Mouse (Mus musculus) MEL (cell line): ENCODE measurements around the gene Erh. TPM values are rescaled to one million over a fixed set of nuclear protein-coding genes. Genes with fewer than 3 reads are reported as not detected.

Source experiments
- DNase-seq: peaks from one replicate; pipeline ENCODE4 v3.0.0; 2011; ENCODE audit warnings: low read depth, low spot score
- H3K27ac ChIP-seq: 2 replicates; pipeline ENCODE4 v1.5.1; 2012; ENCODE audit warnings: low read depth, mild to moderate bottlenecking, control low read depth, low read length, moderate library complexity; ENCODE audit not compliant: control insufficient read depth
- H3K27me3 ChIP-seq, 2 experiments: fragments of 150-350 bp in 1 of 2; sonication (generic) in 1 of 2; 2 replicates each; pipeline ENCODE4 v1.6.1; 2012; ENCODE audit warnings: low read length in 2 of 2, mild to moderate bottlenecking in 2 of 2, improper control_type of control experiment in 1 of 2, moderate library complexity in 1 of 2; ENCODE audit not compliant: insufficient read depth in 2 of 2, control insufficient read depth in 1 of 2
- H3K36me3 ChIP-seq, 2 experiments: 2 replicates each; pipeline ENCODE4 v1.6.1; 2012 to 2014; ENCODE audit warnings: low read length in 2 of 2, improper control_type of control experiment in 1 of 2, inconsistent platforms in 1 of 2, mild to moderate bottlenecking in 1 of 2; ENCODE audit not compliant: insufficient read depth in 2 of 2, control insufficient read depth in 1 of 2
- H3K4me1 ChIP-seq, 2 experiments: fragments of 150-350 bp in 1 of 2; sonication (generic) in 1 of 2; 2 replicates each; pipeline ENCODE4 v1.6.1; 2012; ENCODE audit warnings: low read length in 2 of 2, improper control_type of control experiment in 1 of 2, mild to moderate bottlenecking in 1 of 2; ENCODE audit not compliant: insufficient read depth in 2 of 2, control insufficient read depth in 1 of 2
- H3K4me3 ChIP-seq, 2 experiments: fragments of 150-350 bp in 1 of 2; sonication (generic) in 1 of 2; 2 replicates each; pipeline ENCODE4 v1.5.1; 2012; ENCODE audit warnings: low read depth in 2 of 2, low read length in 2 of 2, mild to moderate bottlenecking in 2 of 2, moderate library complexity in 2 of 2, control low read depth in 1 of 2, improper control_type of control experiment in 1 of 2; ENCODE audit not compliant: control insufficient read depth in 1 of 2, insufficient read depth in 1 of 2
- H3K79me2 ChIP-seq: 2 replicates; pipeline ENCODE4 v1.6.1; 2012; ENCODE audit warnings: mild to moderate bottlenecking, low read length, moderate library complexity; ENCODE audit not compliant: control insufficient read depth, poor library complexity, insufficient read depth
- H3K9ac ChIP-seq: 2 replicates; pipeline ENCODE4 v1.6.1; 2012; ENCODE audit warnings: low read depth, mild to moderate bottlenecking, control low read depth, low read length, moderate library complexity; ENCODE audit not compliant: control insufficient read depth, poor library complexity, severe bottlenecking
- H3K9me3 ChIP-seq: fragments of 150-350 bp; sonication (generic); replicated peaks from 2 replicates; pipeline ENCODE4 v1.6.1; 2012; ENCODE audit warnings: mild to moderate bottlenecking, low read length, improper control_type of control experiment, moderate library complexity; ENCODE audit not compliant: insufficient read depth
- CHD1 ChIP-seq: IDR thresholded peaks from 2 replicates; pipeline ENCODE4 v1.6.1; 2012; ENCODE audit warnings: low read depth, mild to moderate bottlenecking, inconsistent platforms, low read length, improper control_type of control experiment
- ETS1 ChIP-seq: IDR thresholded peaks from 2 replicates; pipeline ENCODE4 v1.6.1; 2012; ENCODE audit warnings: low read depth, mild to moderate bottlenecking, inconsistent platforms, low read length, improper control_type of control experiment, moderate library complexity
- HCFC1 ChIP-seq: IDR thresholded peaks from 2 replicates; pipeline ENCODE4 v1.6.1; 2012; ENCODE audit warnings: low read depth, mild to moderate bottlenecking, inconsistent platforms, low read length, improper control_type of control experiment, moderate library complexity
- MAZ ChIP-seq: IDR thresholded peaks from 2 replicates; pipeline ENCODE4 v1.6.1; 2012; ENCODE audit warnings: low read depth, mild to moderate bottlenecking, inconsistent platforms, low read length, improper control_type of control experiment
- MXI1 ChIP-seq: IDR thresholded peaks from 2 replicates; pipeline ENCODE4 v1.6.1; 2011; ENCODE audit warnings: mild to moderate bottlenecking, low read depth, low read length, improper control_type of control experiment
- MYC ChIP-seq: IDR thresholded peaks from 2 replicates; pipeline ENCODE4 v1.6.1; 2011; ENCODE audit warnings: low read depth, mild to moderate bottlenecking, low read length, improper control_type of control experiment, moderate library complexity
- NELFE ChIP-seq: IDR thresholded peaks from 2 replicates; pipeline ENCODE4 v1.6.1; 2011; ENCODE audit warnings: low read depth, low read length, improper control_type of control experiment
- NRF1 ChIP-seq: IDR thresholded peaks from 2 replicates; pipeline ENCODE4 v1.6.1; 2014; ENCODE audit warnings: low read depth, mild to moderate bottlenecking, inconsistent platforms, low read length, improper control_type of control experiment, moderate library complexity; ENCODE audit not compliant: poor library complexity, insufficient read depth, severe bottlenecking
- POLR2A ChIP-seq, 2 experiments: IDR thresholded peaks; 2 replicates each; pipeline ENCODE4 v1.6.1; 2011 to 2012; ENCODE audit warnings: low read length in 2 of 2, mild to moderate bottlenecking in 2 of 2, control low read depth in 1 of 2, improper control_type of control experiment in 1 of 2, low read depth in 1 of 2, moderate library complexity in 1 of 2; ENCODE audit not compliant: control insufficient read depth in 1 of 2, insufficient read depth in 1 of 2, poor library complexity in 1 of 2
- SMC3 ChIP-seq: IDR thresholded peaks from 2 replicates; pipeline ENCODE4 v1.6.1; 2011; ENCODE audit warnings: low read depth, low read length, improper control_type of control experiment
- TAL1 ChIP-seq: IDR thresholded peaks from 2 replicates; pipeline ENCODE4 v1.6.1; 2012; ENCODE audit warnings: mild to moderate bottlenecking, inconsistent platforms, low read length, moderate library complexity, mixed read lengths
- TCF12 ChIP-seq: IDR thresholded peaks from 2 replicates; pipeline ENCODE4 v1.6.1; 2014; ENCODE audit warnings: low read depth, mild to moderate bottlenecking, inconsistent platforms, low read length, improper control_type of control experiment, moderate library complexity
- USF1 ChIP-seq: IDR thresholded peaks from 2 replicates; pipeline ENCODE4 v1.6.1; 2014; ENCODE audit warnings: low read depth, mild to moderate bottlenecking, inconsistent platforms, low read length, improper control_type of control experiment, moderate library complexity
- USF2 ChIP-seq, 2 experiments: IDR thresholded peaks; 2 replicates each; pipeline ENCODE4 v1.6.1; 2011 to 2012; ENCODE audit warnings: improper control_type of control experiment in 2 of 2, low read length in 2 of 2, borderline replicate concordance in 1 of 2, inconsistent platforms in 1 of 2, low read depth in 1 of 2, mild to moderate bottlenecking in 1 of 2; ENCODE audit not compliant: insufficient read depth in 1 of 2
- ZC3H11A ChIP-seq: IDR thresholded peaks from 2 replicates; pipeline ENCODE4 v1.6.1; 2012; ENCODE audit warnings: low read depth, mild to moderate bottlenecking, inconsistent platforms, low read length, improper control_type of control experiment
- ZMIZ1 ChIP-seq: IDR thresholded peaks from 2 replicates; pipeline ENCODE4 v1.6.1; 2012; ENCODE audit warnings: low read depth, mild to moderate bottlenecking, inconsistent platforms, low read length, improper control_type of control experiment, moderate library complexity
- ZNF384 ChIP-seq: IDR thresholded peaks from 2 replicates; pipeline ENCODE4 v1.6.1; 2012; ENCODE audit warnings: low read depth, mild to moderate bottlenecking, inconsistent platforms, low read length, improper control_type of control experiment
- polyA plus RNA-seq, 2 experiments: library from polyadenylated mRNA; stranded (reverse) in 1 of 2; unstranded in 1 of 2; fragments of >175 nt in 1 of 2; fragments of >200 nt in 1 of 2; gene quantifications; 2 replicates each; pipeline versions ENCODE4 v1.2.1 to v1.2.4; 2012; ENCODE audit warnings: low replicate concordance in 2 of 2, low read depth in 1 of 2; ENCODE audit not compliant: insufficient read length in 2 of 2, insufficient read depth in 1 of 2, missing spikeins in 1 of 2
- total RNA-seq: library from RNA; depleted of rRNA; stranded (reverse); fragments of 300-350 nt; gene quantifications from 2 replicates; pipeline ENCODE4 v1.2.3, GENCODE M21; 2012

Erh gene
- total and polyA plus RNA-seq, 3 experiments, result 299 to 343 TPM; not detected in 1

DNA sequence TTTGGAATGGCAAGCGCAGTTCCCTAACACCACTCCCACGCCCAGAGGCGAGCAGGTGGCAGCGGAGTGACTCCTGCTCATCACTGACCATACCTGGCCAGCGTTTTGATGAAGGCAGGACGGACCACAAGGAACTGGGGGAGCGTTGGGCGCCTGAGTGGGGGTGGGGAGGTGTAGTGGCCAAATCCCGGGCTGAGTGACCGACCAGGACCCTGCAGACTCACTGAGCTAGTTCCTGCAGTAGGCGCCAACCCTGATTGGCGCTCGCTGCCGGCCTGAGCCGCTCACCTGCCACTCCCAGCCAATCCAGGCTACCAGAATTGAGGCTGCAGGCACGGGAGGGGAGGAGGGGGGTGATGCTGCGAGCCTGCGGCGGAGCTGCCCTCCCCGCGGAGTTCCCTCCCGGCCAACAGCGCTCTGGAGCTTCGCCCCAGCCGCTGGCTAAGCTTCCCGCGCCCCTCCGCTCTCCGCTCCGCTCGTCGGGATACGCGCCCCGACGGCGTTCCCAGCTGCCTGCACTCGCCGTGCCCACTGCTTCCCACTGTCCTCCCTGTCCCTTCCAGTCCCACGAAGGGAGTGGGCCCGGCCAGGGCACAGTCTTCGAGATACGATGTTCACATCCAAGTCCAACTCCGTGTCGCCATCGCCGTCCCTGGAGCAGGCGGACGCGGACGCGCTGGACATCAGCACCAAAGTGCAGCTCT is 48.3 kb upstream of the Erh start, which contains the start of gene Plekhd1 (continued):
- no peak for TF ChIP-seq USF1
- TF ChIP-seq ZMIZ1, result no peak
- TF ChIP-seq, all 39 proteins: peak for 0

DNA sequence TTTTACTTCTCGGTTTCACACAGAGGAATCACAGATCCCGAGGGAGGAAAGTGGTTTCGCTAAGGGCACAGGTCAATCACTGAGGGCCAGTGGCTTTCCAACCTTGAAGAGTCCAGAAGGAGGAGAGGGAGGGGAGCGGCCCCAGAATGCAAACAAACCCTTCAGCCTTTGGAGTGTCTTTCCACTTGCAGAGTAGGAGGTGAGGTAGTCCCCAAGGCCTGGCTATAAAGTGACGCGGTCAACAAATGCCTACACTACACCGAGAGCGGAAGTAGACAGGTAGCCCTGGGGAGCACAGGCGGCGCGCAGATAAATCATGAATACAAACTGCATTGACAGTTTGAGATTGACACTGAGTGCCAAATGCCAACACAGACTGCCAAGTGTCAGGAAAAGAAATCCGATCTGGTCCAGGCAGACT is 47.5 kb upstream of the Erh start:
- H3K4me3 ChIP-seq, result no peak overlapping the region
- no peaks in the 10 kb centered on the region for H3K36me3 ChIP-seq
- H3K4me1 ChIP-seq, result 0 out of 4 replicates have a peak, but pooled peaks cover 0 to 6% of the 10 kb centered on the region in 2 experiments
- TF ChIP-seq MAZ (no peak), ETS1 (no peak), CHD1 (no peak), MXI1 (no peak), USF2 (IDR thresholded peaks at IDR 0.05; ENCODE audit: borderline replicate concordance in 1 of 2, insufficient read depth in 1 of 2, low read depth in 1 of 2, low read length in 2 of 2) (no peak), TCF12 (no peak), ZNF384 (no peak), SMC3 (no peak), NELFE (no peak), POLR2A (IDR thresholded peaks at IDR 0.05; ENCODE audit: control insufficient read depth in 1 of 2, insufficient read depth in 1 of 2, low read depth in 1 of 2, low read length in 2 of 2, poor library complexity in 1 of 2) (no peak), ZC3H11A (no peak), USF1 (no peak), NRF1 (no peak), HCFC1 (no peak), MYC (no peak), ZMIZ1 (no peak)
- TF ChIP-seq, all 39 proteins: peak for 0
- no peak overlapping the region for H3K27ac ChIP-seq
- no peaks in the 10 kb centered on the region for H3K27me3 ChIP-seq
- no peaks in the 10 kb centered on the region for H3K9me3 ChIP-seq
- H3K79me2 ChIP-seq, result no peaks in the 10 kb centered on the region
- no peak overlapping the region for H3K9ac ChIP-seq
- DNase-seq, result no peak

DNA sequence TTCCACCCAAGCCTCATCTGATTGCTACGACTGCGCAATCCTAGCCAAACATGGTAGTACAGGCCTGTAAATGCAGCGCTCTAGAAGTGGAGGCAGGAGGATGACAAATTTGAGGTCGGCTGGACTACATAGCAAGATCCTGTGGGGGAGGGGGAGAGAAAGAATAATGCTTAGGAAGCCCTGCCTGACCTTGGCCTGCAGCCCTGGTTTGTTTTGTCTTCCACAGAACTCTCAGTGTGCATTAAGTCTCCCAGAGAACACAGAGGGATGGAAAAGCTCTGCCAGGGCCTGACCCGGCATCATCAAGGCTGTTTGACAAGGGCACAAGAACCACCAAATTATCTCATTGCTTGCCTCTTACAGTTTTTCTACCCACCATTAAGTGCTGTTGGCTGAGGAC is 45.6 kb upstream of the Erh start:
- Histone ChIP-seq H3K79me2 (no peaks in the 10 kb centered on the region), H3K9ac (no peak overlapping the region), H3K4me3 (no peak overlapping the region), H3K36me3 (no peaks in the 10 kb centered on the region), H3K27ac (no peak overlapping the region), H3K27me3 (no peaks in the 10 kb centered on the region), H3K4me1 (0 out of 4 replicates have a peak, but pooled peaks cover 0 to 6% of the 10 kb centered on the region in 2 experiments), H3K9me3 (no peaks in the 10 kb centered on the region)
- no peak for TF ChIP-seq TAL1
- no peak for TF ChIP-seq ZNF384
- no peak for DNase-seq
